Mouse (Mus musculus) hindbrain, embryonic 15.5 days (tissue): ENCODE measurements around the gene Kmo. TPM values are rescaled to one million over a fixed set of nuclear protein-coding genes. Genes with fewer than 3 reads are reported as not detected.
A peak's percentile ranks its signal among the peaks of the same experiment; 100 is the strongest.

Source experiments
- ATAC-seq: fragments of 200-750 bp; cut with Nextera tagmentation; 2 replicates; pipeline ENCODE4 v1.8.0; 2017; ENCODE audit warnings: low read depth, moderate number of reproducible peaks, moderate TSS enrichment; ENCODE audit not compliant: low FRiP score
- H3K27ac ChIP-seq: fragments of 300-500 bp; sonication (generic); replicated peaks from 2 replicates; pipeline ENCODE4 v1.5.1; 2015; ENCODE audit warnings: mild to moderate bottlenecking, inconsistent platforms
- H3K27me3 ChIP-seq: fragments of 300-500 bp; sonication (generic); 2 replicates; pipeline ENCODE4 v1.6.1; 2015; ENCODE audit warnings: control low read depth, inconsistent platforms
- H3K36me3 ChIP-seq: fragments of 300-500 bp; sonication (generic); 2 replicates; pipeline ENCODE4 v1.6.1; 2015; ENCODE audit warnings: control low read depth, inconsistent platforms
- H3K4me1 ChIP-seq: fragments of 300-500 bp; sonication (generic); replicated peaks from 2 replicates; pipeline ENCODE4 v1.6.1; 2015; ENCODE audit warnings: control low read depth, inconsistent platforms
- H3K4me2 ChIP-seq: fragments of 300-500 bp; sonication (generic); 2 replicates; pipeline ENCODE4 v1.6.1; 2015; ENCODE audit warnings: moderate library complexity, mild to moderate bottlenecking, inconsistent platforms
- H3K4me3 ChIP-seq: fragments of 300-500 bp; sonication (generic); 2 replicates; pipeline ENCODE4 v1.5.1; 2015; ENCODE audit warnings: mild to moderate bottlenecking, inconsistent platforms
- H3K9ac ChIP-seq: fragments of 300-500 bp; sonication (generic); 2 replicates; pipeline ENCODE4 v1.6.1; 2015; ENCODE audit warnings: inconsistent platforms
- H3K9me3 ChIP-seq: fragments of 300-500 bp; sonication (generic); 2 replicates; pipeline ENCODE4 v1.6.1; 2016; ENCODE audit warnings: control low read depth, inconsistent platforms
- WGBS: fragments of 180-500 bp; shearing (Covaris S2); methylation state at CpG from one replicate; pipeline ENCODE4 v1.1.7; 2015; 5-methylcytosine and 5-hydroxymethylcytosine counted together
- polyA plus RNA-seq: library from polyadenylated mRNA; unstranded; fragments of >200 nt; fragmentation: Nextera tagmentation; extraction: Ambion mirVana; gene quantifications from 2 replicates; pipeline ENCODE4 v1.2.1, GENCODE M21; 2015

Gene Kmo
- 0.13 TPM in 1 of 2 replicates, not detected in the other for polyA plus RNA-seq

- Histone ChIP-seq H3K27ac (no peak within 1 kb of the TSS), H3K9me3 (no peaks in the 10 kb centered on the region), H3K9ac (no peak within 1 kb of the TSS), H3K4me2 (no peak within 1 kb of the TSS), H3K27me3 (no peaks in the 10 kb centered on the region), H3K36me3 (peaks cover 30% of the 10 kb centered on the region), H3K4me1 (peaks cover 9% of the 10 kb centered on the region), H3K4me3 (no peak within 1 kb of the TSS)
- ATAC-seq = no peak
- WGBS = 92% methylated on average over 13 of the region's 13 CpGs
Measured at GRCm38 (mm10) chr1:175619814-175620431, at the start of gene Kmo. Kmo (plus strand) TSS chr1:175620381.

GRCm38 (mm10) chr1:175574129-175574528, 46.1 kb upstream of the Kmo start:
- Histone ChIP-seq H3K4me3 (no peak overlapping the region), H3K4me1 (no peaks in the 10 kb centered on the region), H3K9me3 (no peaks in the 10 kb centered on the region), H3K27ac (no peak overlapping the region), H3K4me2 (no peak overlapping the region), H3K27me3 (no peaks in the 10 kb centered on the region), H3K9ac (no peak overlapping the region), H3K36me3 (no peaks in the 10 kb centered on the region)
- ATAC-seq = no peak
- WGBS = 88% methylated on average over 2 of the region's 2 CpGs

- no peaks in the 10 kb centered on the region for H3K4me1 ChIP-seq
- H3K4me2 ChIP-seq = no peak overlapping the region
- no peak overlapping the region for H3K9ac ChIP-seq
- no peak overlapping the region for H3K4me3 ChIP-seq
- no peaks in the 10 kb centered on the region for H3K9me3 ChIP-seq
- no peaks in the 10 kb centered on the region for H3K27me3 ChIP-seq
- no peaks in the 10 kb centered on the region for H3K36me3 ChIP-seq
- WGBS = 93% methylated on average over 2 of the region's 2 CpGs
- ATAC-seq = no peak
- no peak overlapping the region for H3K27ac ChIP-seq
Measured at GRCm38 (mm10) chr1:175578425-175579096, 41.6 kb upstream of the Kmo start.

GRCm38 (mm10) chr1:175579598-175580235, 40.5 kb upstream of the Kmo start:
- no peak for ATAC-seq
- WGBS = 57% methylated on average over 9 of the region's 9 CpGs
- Histone ChIP-seq H3K4me1 (no peaks in the 10 kb centered on the region), H3K27me3 (no peaks in the 10 kb centered on the region), H3K9ac (no peak overlapping the region), H3K4me3 (no peak overlapping the region), H3K36me3 (no peaks in the 10 kb centered on the region), H3K27ac (no peak overlapping the region), H3K9me3 (no peaks in the 10 kb centered on the region), H3K4me2 (no peak overlapping the region)

- Histone ChIP-seq H3K36me3 (no peaks in the 10 kb centered on the region), H3K27me3 (no peaks in the 10 kb centered on the region), H3K9ac (no peak overlapping the region), H3K4me2 (no peak overlapping the region), H3K27ac (no peak overlapping the region), H3K9me3 (no peaks in the 10 kb centered on the region), H3K4me1 (no peaks in the 10 kb centered on the region), H3K4me3 (no peak overlapping the region)
- WGBS = 88% methylated on average over 7 of the region's 7 CpGs
- no peak for ATAC-seq
Measured at GRCm38 (mm10) chr1:175580346-175580745, 39.8 kb upstream of the Kmo start.

- Histone ChIP-seq H3K27me3 (no peaks in the 10 kb centered on the region), H3K27ac (no peak overlapping the region), H3K4me2 (no peak overlapping the region), H3K4me1 (no peaks in the 10 kb centered on the region), H3K4me3 (no peak overlapping the region), H3K9ac (no peak overlapping the region), H3K36me3 (no peaks in the 10 kb centered on the region), H3K9me3 (no peaks in the 10 kb centered on the region)
- ATAC-seq = no peak
- 86% methylated on average over 4 of the region's 4 CpGs for WGBS
Measured at GRCm38 (mm10) chr1:175582799-175583198, 37.4 kb upstream of the Kmo start.

- no peaks in the 10 kb centered on the region for H3K9me3 ChIP-seq
- WGBS = 74% methylated on average over 2 of the region's 2 CpGs
- H3K4me2 ChIP-seq = no peak overlapping the region
- ATAC-seq = no peak
- no peak overlapping the region for H3K4me3 ChIP-seq
- H3K27me3 ChIP-seq = no peaks in the 10 kb centered on the region
- H3K36me3 ChIP-seq = no peaks in the 10 kb centered on the region
- H3K27ac ChIP-seq = no peak overlapping the region
- no peak overlapping the region for H3K9ac ChIP-seq
- H3K4me1 ChIP-seq = no peaks in the 10 kb centered on the region
Measured at GRCm38 (mm10) chr1:175585267-175585666, 34.9 kb upstream of the Kmo start.

- Histone ChIP-seq H3K27me3 (no peaks in the 10 kb centered on the region), H3K4me1 (no peaks in the 10 kb centered on the region), H3K9me3 (no peaks in the 10 kb centered on the region), H3K4me3 (no peak overlapping the region), H3K9ac (no peak overlapping the region), H3K36me3 (no peaks in the 10 kb centered on the region), H3K4me2 (no peak overlapping the region), H3K27ac (no peak overlapping the region)
- WGBS = 90% methylated on average over 5 of the region's 5 CpGs
- no peak for ATAC-seq
Measured at GRCm38 (mm10) chr1:175586656-175587055, 33.5 kb upstream of the Kmo start.

GRCm38 (mm10) chr1:175592832-175593231, 27.3 kb upstream of the Kmo start:
- no peaks in the 10 kb centered on the region for H3K4me1 ChIP-seq
- H3K4me2 ChIP-seq = no peak overlapping the region
- no peaks in the 10 kb centered on the region for H3K36me3 ChIP-seq
- WGBS = 70% methylated on average over 1 of the region's 1 CpGs
- no peak for ATAC-seq
- H3K27ac ChIP-seq = no peak overlapping the region
- no peaks in the 10 kb centered on the region for H3K27me3 ChIP-seq
- H3K9ac ChIP-seq = no peak overlapping the region
- H3K4me3 ChIP-seq = no peak overlapping the region
- H3K9me3 ChIP-seq = no peaks in the 10 kb centered on the region

GRCm38 (mm10) chr1:175602231-175602630, 17.9 kb upstream of the Kmo start:
- H3K27me3 ChIP-seq = no peaks in the 10 kb centered on the region
- no peaks in the 10 kb centered on the region for H3K4me1 ChIP-seq
- peak; percentile 45; the same call in 1 of the 2 replicates for ATAC-seq
- no peak overlapping the region for H3K4me2 ChIP-seq
- no peaks in the 10 kb centered on the region for H3K9me3 ChIP-seq
- no peak overlapping the region for H3K27ac ChIP-seq
- no peak overlapping the region for H3K9ac ChIP-seq
- no peak overlapping the region for H3K4me3 ChIP-seq
- WGBS = 93% methylated on average over 11 of the region's 11 CpGs
- H3K36me3 ChIP-seq = peaks cover 34% of the 10 kb centered on the region

- peaks cover 46% of the 10 kb centered on the region for H3K36me3 ChIP-seq
- no peak overlapping the region for H3K27ac ChIP-seq
- H3K4me2 ChIP-seq = no peak overlapping the region
- H3K9ac ChIP-seq = no peak overlapping the region
- no peaks in the 10 kb centered on the region for H3K9me3 ChIP-seq
- H3K27me3 ChIP-seq = no peaks in the 10 kb centered on the region
- WGBS = 63% methylated on average over 6 of the region's 6 CpGs
- peak; percentile 62; the same call in 1 of the 2 replicates for ATAC-seq
- H3K4me1 ChIP-seq = no peaks in the 10 kb centered on the region
- no peak overlapping the region for H3K4me3 ChIP-seq
Measured at GRCm38 (mm10) chr1:175603390-175603789, 16.8 kb upstream of the Kmo start.

- Histone ChIP-seq H3K36me3 (peaks cover 67% of the 10 kb centered on the region), H3K4me1 (no peaks in the 10 kb centered on the region), H3K4me3 (no peak overlapping the region)
Measured at GRCm38 (mm10) chr1:175607308-175607707, 12.9 kb upstream of the Kmo start.

More at GRCm38 (mm10) chr1:175607308-175607707, 12.9 kb upstream of the Kmo start:
- Histone ChIP-seq H3K27ac (no peak overlapping the region), H3K9ac (no peak overlapping the region), H3K27me3 (no peaks in the 10 kb centered on the region), H3K4me2 (no peak overlapping the region), H3K9me3 (no peaks in the 10 kb centered on the region)
- no peak for ATAC-seq
- 95% methylated on average over 6 of the region's 6 CpGs for WGBS
